Mouse (Mus musculus) fat pad, adult 2 months (tissue): ENCODE data around the gene Tmem131l.

Experiments
- DNase-seq: peaks from one replicate; pipeline ENCODE4 v3.0.0-alpha.2; 2011; ENCODE audit warnings: low read depth, low spot score; ENCODE audit errors: extremely low read depth

Gene Tmem131l

GRCm38 (mm10) chr3:84039646-84040475, at the start of gene Tmem131l:
Gene Tmem131l, minus strand, starts transcription at chr3:84040175.
- no peak for DNase-seq

- no peak for DNase-seq
Observed at GRCm38 (mm10) chr3:84086921-84087320, 46.9 kb upstream of the Tmem131l start.

- no peak for DNase-seq
Observed at GRCm38 (mm10) chr3:84086337-84086736, 46.4 kb upstream of the Tmem131l start.

GRCm38 (mm10) chr3:84085429-84085828, 45.5 kb upstream of the Tmem131l start:
- DNase-seq: no peak

GRCm38 (mm10) chr3:84081208-84081722, 41.3 kb upstream of the Tmem131l start:
- DNase-seq: no peak

- no peak for DNase-seq
Observed at GRCm38 (mm10) chr3:84080074-84080473, 40.1 kb upstream of the Tmem131l start.

- DNase-seq: no peak
Observed at GRCm38 (mm10) chr3:84077505-84077904, 37.5 kb upstream of the Tmem131l start.

- DNase-seq: no peak
Observed at GRCm38 (mm10) chr3:84076543-84077332, 36.8 kb upstream of the Tmem131l start.

GRCm38 (mm10) chr3:84075516-84075915, 35.5 kb upstream of the Tmem131l start:
- DNase-seq: no peak

GRCm38 (mm10) chr3:84074777-84075176, 34.8 kb upstream of the Tmem131l start:
- no peak for DNase-seq

- no peak for DNase-seq
Observed at GRCm38 (mm10) chr3:84071641-84072040, 31.7 kb upstream of the Tmem131l start.

GRCm38 (mm10) chr3:84070811-84071210, 30.8 kb upstream of the Tmem131l start:
- DNase-seq: no peak

- DNase-seq: no peak
Observed at GRCm38 (mm10) chr3:84068831-84069709, 29.1 kb upstream of the Tmem131l start.

GRCm38 (mm10) chr3:84065825-84066224, 25.9 kb upstream of the Tmem131l start:
- DNase-seq: no peak

GRCm38 (mm10) chr3:84063369-84063914, 23.5 kb upstream of the Tmem131l start:
- peak; percentile 82 for DNase-seq

- DNase-seq: no peak
Observed at GRCm38 (mm10) chr3:84061523-84062453, 21.8 kb upstream of the Tmem131l start.

- no peak for DNase-seq
Observed at GRCm38 (mm10) chr3:84060946-84061345, 21.0 kb upstream of the Tmem131l start.

GRCm38 (mm10) chr3:84060128-84060527, 20.2 kb upstream of the Tmem131l start:
- no peak for DNase-seq

- no peak for DNase-seq
Observed at GRCm38 (mm10) chr3:84059676-84060075, 19.7 kb upstream of the Tmem131l start.
